Mouse (Mus musculus) megakaryocyte, embryonic 14.5 days (primary cell): ENCODE results near the gene Tns3.

Experiments used
- FLI1 ChIP-seq: IDR thresholded peaks from 2 replicates; pipeline ENCODE4 v1.6.1; 2012; ENCODE audit warnings: low read length, inconsistent platforms, mixed read lengths
- GATA1 ChIP-seq: IDR thresholded peaks from 3 replicates; pipeline ENCODE4 v1.6.1; 2012; ENCODE audit warnings: mixed read lengths, low read length, inconsistent platforms, borderline replicate concordance

DNA sequence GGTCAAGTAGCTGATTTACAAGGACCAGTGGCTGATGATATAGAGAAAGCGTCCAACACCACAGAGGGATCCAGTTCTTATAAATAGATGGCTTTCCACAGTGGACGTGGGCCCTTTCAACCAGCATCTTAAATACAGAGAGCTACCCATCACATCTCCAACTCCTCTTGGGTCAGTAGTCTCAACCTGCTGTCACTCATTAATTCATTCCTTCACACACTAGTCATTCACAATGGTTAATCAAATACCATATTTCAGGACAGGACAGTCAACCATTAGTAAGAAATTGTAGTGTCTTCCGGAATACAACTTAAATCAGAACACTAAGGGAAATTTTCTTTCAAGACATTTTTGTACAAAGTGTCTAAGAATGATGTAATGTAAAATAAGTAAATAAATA lies 76.4 kb downstream of the Tns3 start:
- no peak for TF ChIP-seq FLI1
- TF ChIP-seq GATA1: no peak
